Mouse (Mus musculus): ENCODE results near the gene Btnl10. TPM values are rescaled to one million over a fixed set of nuclear protein-coding genes. Genes with fewer than 3 reads are reported as not detected.

Btnl10 gene
- total RNA-seq, 2 experiments from 2014 or later = 296 to 558 TPM

Other genes with a start within 250 kb of the Btnl10 start
- not detected in 2 replicates for gene Olfr320, start 236.8 kb upstream of the Btnl10 start, total RNA-seq (2015; ENCODE audit: low replicate concordance)
- not detected in 2 replicates for gene Olfr320, start 236.8 kb upstream of the Btnl10 start, total RNA-seq (2017; ENCODE audit: low replicate concordance)
- gene Olfr319, start 218.7 kb upstream of the Btnl10 start, total RNA-seq (2015; ENCODE audit: low replicate concordance) = not detected in 2 replicates
- gene Olfr319, start 218.7 kb upstream of the Btnl10 start, total RNA-seq (2017; ENCODE audit: low replicate concordance) = not detected in 2 replicates
- not detected in 2 replicates for gene Olfr318, start 193.9 kb upstream of the Btnl10 start, total RNA-seq (2015; ENCODE audit: low replicate concordance)
- not detected in 2 replicates for gene Olfr318, start 193.9 kb upstream of the Btnl10 start, total RNA-seq (2017; ENCODE audit: low replicate concordance)
- not detected in 2 replicates for gene Olfr317, start 178.7 kb upstream of the Btnl10 start, total RNA-seq (2015; ENCODE audit: low replicate concordance)
- not detected in 2 replicates for gene Olfr317, start 178.7 kb upstream of the Btnl10 start, total RNA-seq (2017; ENCODE audit: low replicate concordance)
- not detected in 2 replicates for gene Olfr316, start 165.2 kb upstream of the Btnl10 start, total RNA-seq (2015; ENCODE audit: low replicate concordance)
- gene Olfr316, start 165.2 kb upstream of the Btnl10 start, total RNA-seq (2017; ENCODE audit: low replicate concordance) = not detected in 2 replicates
- gene Olfr315, start 144.7 kb upstream of the Btnl10 start, total RNA-seq (2015; ENCODE audit: low replicate concordance) = not detected in 2 replicates
- gene Olfr315, start 144.7 kb upstream of the Btnl10 start, total RNA-seq (2017; ENCODE audit: low replicate concordance) = not detected in 2 replicates
- gene Olfr314, start 135.0 kb upstream of the Btnl10 start, total RNA-seq (2015; ENCODE audit: low replicate concordance) = not detected in 2 replicates
- gene Olfr314, start 135.0 kb upstream of the Btnl10 start, total RNA-seq (2017; ENCODE audit: low replicate concordance) = not detected in 2 replicates
- gene Fam183b, start 115.9 kb upstream of the Btnl10 start, total RNA-seq (2015; ENCODE audit: low replicate concordance) = not detected in 2 replicates
- not detected in 2 replicates for gene Fam183b, start 115.9 kb upstream of the Btnl10 start, total RNA-seq (2017; ENCODE audit: low replicate concordance)
- not detected in 2 replicates for gene Olfr313, start 102.9 kb upstream of the Btnl10 start, total RNA-seq (2015; ENCODE audit: low replicate concordance)
- gene Olfr313, start 102.9 kb upstream of the Btnl10 start, total RNA-seq (2017; ENCODE audit: low replicate concordance) = not detected in 2 replicates
- gene Olfr312, start 88.7 kb upstream of the Btnl10 start, total RNA-seq (2015; ENCODE audit: low replicate concordance) = not detected in 2 replicates
- 0.42 TPM in 1 of 2 replicates, not detected in the other for gene Olfr312, start 88.7 kb upstream of the Btnl10 start, total RNA-seq (2017; ENCODE audit: low replicate concordance)
- not detected in 2 replicates for gene Olfr311, start 78.7 kb upstream of the Btnl10 start, total RNA-seq (2015; ENCODE audit: low replicate concordance)
- gene Olfr311, start 78.7 kb upstream of the Btnl10 start, total RNA-seq (2017; ENCODE audit: low replicate concordance) = not detected in 2 replicates
- 19.2 and 31.1 TPM in 2 replicates for gene Gm12258, start 70.8 kb upstream of the Btnl10 start, total RNA-seq (2015; ENCODE audit: low replicate concordance)
- 20.1 and 38.3 TPM in 2 replicates for gene Gm12258, start 70.8 kb upstream of the Btnl10 start, total RNA-seq (2017; ENCODE audit: low replicate concordance)
- 0.63 and 1.7 TPM in 2 replicates for gene 2810021J22Rik, start 50.7 kb upstream of the Btnl10 start, total RNA-seq (2015; ENCODE audit: low replicate concordance)
- gene 2810021J22Rik, start 50.7 kb upstream of the Btnl10 start, total RNA-seq (2017; ENCODE audit: low replicate concordance) = 2.0 and 2.1 TPM in 2 replicates
- gene Zfp39, start 13.7 kb upstream of the Btnl10 start, total RNA-seq (2015; ENCODE audit: low replicate concordance) = 15.2 and 23.4 TPM in 2 replicates
- 18.3 and 19.8 TPM in 2 replicates for gene Zfp39, start 13.7 kb upstream of the Btnl10 start, total RNA-seq (2017; ENCODE audit: low replicate concordance)
- 18.6 and 23.6 TPM in 2 replicates for gene Rnf187, start 21.0 kb downstream of the Btnl10 start, total RNA-seq (2015; ENCODE audit: low replicate concordance)
- 32.3 and 36.6 TPM in 2 replicates for gene Rnf187, start 21.0 kb downstream of the Btnl10 start, total RNA-seq (2017; ENCODE audit: low replicate concordance)
- 7.5 and 25.9 TPM in 2 replicates for gene Hist3h2ba, start 31.0 kb downstream of the Btnl10 start, total RNA-seq (2015; ENCODE audit: low replicate concordance)
- gene Hist3h2ba, start 31.0 kb downstream of the Btnl10 start, total RNA-seq (2017; ENCODE audit: low replicate concordance) = 40.6 and 51.9 TPM in 2 replicates
- 30.5 and 41.5 TPM in 2 replicates for gene Hist3h2a, start 36.8 kb downstream of the Btnl10 start, total RNA-seq (2015; ENCODE audit: low replicate concordance)
- gene Hist3h2a, start 36.8 kb downstream of the Btnl10 start, total RNA-seq (2017; ENCODE audit: low replicate concordance) = 255 and 279 TPM in 2 replicates
- gene Trim17, start 36.8 kb downstream of the Btnl10 start, total RNA-seq (2015; ENCODE audit: low replicate concordance) = 0.63 TPM in 1 of 2 replicates, not detected in the other
- gene Trim17, start 36.8 kb downstream of the Btnl10 start, total RNA-seq (2017; ENCODE audit: low replicate concordance) = 1.5 TPM in 1 of 2 replicates, not detected in the other
- gene Trim11, start 60.2 kb downstream of the Btnl10 start, total RNA-seq (2015; ENCODE audit: low replicate concordance) = 6.7 and 11.1 TPM in 2 replicates
- gene Trim11, start 60.2 kb downstream of the Btnl10 start, total RNA-seq (2017; ENCODE audit: low replicate concordance) = 8.1 and 10.8 TPM in 2 replicates
- 0.42 and 0.96 TPM in 2 replicates for gene Obscn, start 218.5 kb downstream of the Btnl10 start, total RNA-seq (2015; ENCODE audit: low replicate concordance)
- gene Obscn, start 218.5 kb downstream of the Btnl10 start, total RNA-seq (2017; ENCODE audit: low replicate concordance) = 2.7 and 4.5 TPM in 2 replicates
- 11.5 and 30.7 TPM in 2 replicates for gene Iba57, start 245.8 kb downstream of the Btnl10 start, total RNA-seq (2015; ENCODE audit: low replicate concordance)
- gene Iba57, start 245.8 kb downstream of the Btnl10 start, total RNA-seq (2017; ENCODE audit: low replicate concordance) = 64.1 and 74.6 TPM in 2 replicates